Mouse (Mus musculus) lung, postnatal 36 days (tissue): ENCODE measurements around the gene Pm20d1.
"Not testable (repeated sequence)": the region's sequence is repeated elsewhere in the genome, so short reads cannot be mapped to it uniquely, and the experiment has no call there.

Source experiments
- DNase-seq: peaks from one replicate; pipeline ENCODE4 v3.0.0; 2022; ENCODE audit warnings: mixed read lengths

The Pm20d1 gene

GRCm38 (mm10) chr1:131795171-131795570 lies 2.0 kb upstream of the Pm20d1 start:
- no peak for DNase-seq

DNA sequence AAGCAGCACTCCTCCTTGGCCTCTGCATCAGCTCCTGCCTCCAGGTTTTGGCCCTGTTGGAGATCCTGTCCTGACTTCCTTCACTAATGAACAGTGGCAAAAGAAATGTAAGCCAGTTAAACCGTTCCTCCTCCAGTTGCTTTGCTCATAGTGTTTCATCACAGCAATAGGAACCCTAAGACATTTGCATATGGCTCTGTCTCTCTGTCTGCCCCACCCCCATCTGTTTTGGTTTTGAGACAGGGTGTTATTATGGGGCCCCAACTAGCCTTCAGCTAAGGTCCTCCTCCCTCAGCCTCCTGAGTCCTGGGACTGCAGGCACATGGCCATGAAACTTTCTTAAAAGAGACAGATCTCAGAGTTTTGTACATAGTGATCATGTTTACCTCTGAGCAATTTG lies 2.8 kb downstream of the Pm20d1 start:
- no peak for DNase-seq

GRCm38 (mm10) chr1:131801071-131801470 lies 3.9 kb downstream of the Pm20d1 start:
- no peak for DNase-seq

GRCm38 (mm10) chr1:131802652-131803051 lies 5.5 kb downstream of the Pm20d1 start:
- peak; percentile 11 for DNase-seq

DNA sequence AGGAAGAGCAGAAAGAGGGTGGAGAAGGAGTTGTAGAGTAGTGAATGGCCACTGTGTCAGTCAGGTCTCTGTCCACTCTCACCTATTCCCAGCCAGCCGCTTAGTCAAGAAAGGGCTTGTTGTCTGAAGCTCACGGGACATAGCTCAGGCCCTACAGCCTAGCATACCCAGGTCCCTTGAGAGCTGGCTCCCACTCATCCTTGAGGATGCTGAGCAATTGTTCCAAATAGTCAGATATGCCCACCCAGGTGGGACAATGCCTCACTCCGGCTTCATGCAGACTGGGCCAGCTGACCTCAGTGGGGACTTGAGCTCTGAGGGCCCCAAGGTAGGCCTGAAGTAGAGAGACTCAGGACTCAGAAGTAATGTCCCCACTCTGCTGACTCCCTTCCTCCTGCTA lies 7.0 kb downstream of the Pm20d1 start:
- DNase-seq = no peak

- no peak for DNase-seq
These were observed 11.8 kb downstream of the Pm20d1 start for GRCm38 (mm10) chr1:131808986-131809385.

GRCm38 (mm10) chr1:131809651-131810050 lies 12.5 kb downstream of the Pm20d1 start:
- DNase-seq = no peak

DNA sequence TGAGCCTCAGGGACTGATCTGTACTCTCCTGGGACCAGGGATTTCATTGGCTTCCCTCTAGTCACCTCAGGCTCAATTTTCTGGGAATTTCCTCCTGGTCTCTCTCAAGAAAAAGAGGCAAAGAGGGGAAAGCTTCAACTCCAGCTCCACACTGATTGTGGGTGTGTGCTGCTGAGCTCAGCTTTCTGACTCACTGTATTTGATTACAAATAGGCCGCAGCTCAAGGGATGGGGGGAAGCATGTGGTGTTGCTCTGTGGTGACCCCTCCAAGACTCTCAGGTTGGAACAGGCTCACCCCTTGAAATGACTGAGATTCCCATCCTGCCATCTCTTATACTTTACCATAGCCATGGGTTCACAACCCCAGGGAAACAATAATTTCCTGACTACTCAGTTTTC lies 14.2 kb downstream of the Pm20d1 start:
- no peak for DNase-seq

- no peak for DNase-seq
These were observed 14.8 kb downstream of the Pm20d1 start for GRCm38 (mm10) chr1:131812006-131812405.

- DNase-seq = no peak
These were observed 15.6 kb downstream of the Pm20d1 start for GRCm38 (mm10) chr1:131812631-131813295.

DNA sequence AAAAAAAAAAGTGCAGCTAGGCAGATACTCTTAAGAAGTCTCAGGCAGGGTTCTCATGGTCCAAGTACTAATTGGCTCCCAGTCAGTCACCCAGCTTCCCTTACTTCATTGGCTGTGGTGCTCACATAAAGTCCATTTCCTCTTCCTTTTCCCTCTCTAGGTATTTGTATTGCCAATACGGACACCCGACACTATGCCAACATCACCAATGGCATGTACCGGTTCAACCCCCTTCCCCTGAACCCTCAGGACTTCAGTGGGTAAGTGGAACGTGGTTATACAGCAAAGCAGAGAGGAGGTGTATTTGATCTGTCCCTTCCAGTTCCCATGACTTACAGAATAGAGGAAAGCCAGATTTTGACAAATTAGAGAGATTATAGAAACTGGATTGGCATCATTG lies 16.6 kb downstream of the Pm20d1 start:
- DNase-seq = no peak

- no peak for DNase-seq
These were observed 17.0 kb downstream of the Pm20d1 start for GRCm38 (mm10) chr1:131814191-131814590.

- no peak for DNase-seq
These were observed 19.7 kb downstream of the Pm20d1 start for GRCm38 (mm10) chr1:131816886-131817285.

DNA sequence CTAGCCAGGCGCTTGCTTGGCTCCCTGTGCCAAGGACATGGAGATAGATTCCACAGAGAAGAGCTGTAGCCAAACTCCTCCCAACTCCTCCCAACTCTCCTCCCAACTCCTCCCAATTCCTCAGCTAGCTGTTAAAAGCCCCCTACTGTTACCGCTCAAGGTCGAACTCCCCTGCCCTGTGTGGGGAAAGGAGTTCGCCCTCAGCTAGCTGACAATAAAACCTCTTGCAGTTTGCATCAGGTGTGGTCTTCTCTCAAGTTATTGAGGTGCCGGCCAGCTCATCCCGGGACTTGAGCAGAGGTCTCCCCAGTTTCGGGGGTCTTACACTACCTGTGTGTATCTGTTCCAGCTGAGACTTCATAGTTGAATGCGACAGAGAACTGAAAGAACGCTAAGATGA lies 23.2 kb downstream of the Pm20d1 start:
- not testable (repeated sequence) for DNase-seq

GRCm38 (mm10) chr1:131820887-131821328 lies 23.7 kb downstream of the Pm20d1 start:
- no peak for DNase-seq

- DNase-seq = no peak
These were observed 25.1 kb downstream of the Pm20d1 start for GRCm38 (mm10) chr1:131822292-131822691.

GRCm38 (mm10) chr1:131822856-131823492 lies 25.8 kb downstream of the Pm20d1 start:
- no peak for DNase-seq

- no peak for DNase-seq
These were observed 26.4 kb downstream of the Pm20d1 start for GRCm38 (mm10) chr1:131823563-131823962.

DNA sequence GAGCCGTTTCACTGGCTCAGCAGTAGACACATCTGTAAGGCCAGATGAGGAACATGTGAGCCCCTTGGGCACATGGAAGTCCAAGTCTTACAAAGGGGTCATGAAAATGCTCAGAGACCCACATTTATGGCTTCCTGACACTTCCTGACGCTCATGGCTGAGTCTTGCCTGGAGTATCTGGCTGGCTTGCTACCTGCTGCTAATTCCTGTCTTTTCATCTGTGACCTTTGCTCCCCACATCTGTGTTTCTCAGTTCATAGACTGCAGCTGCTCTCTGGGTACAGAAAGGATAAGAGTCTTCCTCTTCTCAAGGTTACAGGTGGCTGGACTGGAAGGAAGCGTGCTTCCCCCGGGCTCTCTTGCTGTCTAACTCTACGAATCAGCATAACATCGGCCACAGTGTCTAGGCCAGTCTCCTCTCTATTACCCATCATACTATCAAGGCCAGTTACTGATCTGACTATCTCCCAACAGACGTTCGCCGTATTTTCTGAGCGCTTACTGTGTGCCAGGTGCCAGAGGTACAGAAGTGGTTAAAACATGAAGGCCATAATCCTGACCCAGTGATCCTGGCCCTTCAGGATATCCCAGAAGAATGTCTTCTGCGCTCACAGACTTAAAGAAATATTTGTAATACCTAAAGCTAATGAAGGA lies 27.5 kb downstream of the Pm20d1 start:
- DNase-seq = no peak

- DNase-seq = no peak
These were observed 30.1 kb downstream of the Pm20d1 start, which contains the start of gene Slc41a1 for GRCm38 (mm10) chr1:131827207-131827786. Gene Slc41a1, plus strand, starts transcription at chr1:131827493.

GRCm38 (mm10) chr1:131827787-131828258 lies 30.6 kb downstream of the Pm20d1 start:
- DNase-seq = peak; percentile 95

DNA sequence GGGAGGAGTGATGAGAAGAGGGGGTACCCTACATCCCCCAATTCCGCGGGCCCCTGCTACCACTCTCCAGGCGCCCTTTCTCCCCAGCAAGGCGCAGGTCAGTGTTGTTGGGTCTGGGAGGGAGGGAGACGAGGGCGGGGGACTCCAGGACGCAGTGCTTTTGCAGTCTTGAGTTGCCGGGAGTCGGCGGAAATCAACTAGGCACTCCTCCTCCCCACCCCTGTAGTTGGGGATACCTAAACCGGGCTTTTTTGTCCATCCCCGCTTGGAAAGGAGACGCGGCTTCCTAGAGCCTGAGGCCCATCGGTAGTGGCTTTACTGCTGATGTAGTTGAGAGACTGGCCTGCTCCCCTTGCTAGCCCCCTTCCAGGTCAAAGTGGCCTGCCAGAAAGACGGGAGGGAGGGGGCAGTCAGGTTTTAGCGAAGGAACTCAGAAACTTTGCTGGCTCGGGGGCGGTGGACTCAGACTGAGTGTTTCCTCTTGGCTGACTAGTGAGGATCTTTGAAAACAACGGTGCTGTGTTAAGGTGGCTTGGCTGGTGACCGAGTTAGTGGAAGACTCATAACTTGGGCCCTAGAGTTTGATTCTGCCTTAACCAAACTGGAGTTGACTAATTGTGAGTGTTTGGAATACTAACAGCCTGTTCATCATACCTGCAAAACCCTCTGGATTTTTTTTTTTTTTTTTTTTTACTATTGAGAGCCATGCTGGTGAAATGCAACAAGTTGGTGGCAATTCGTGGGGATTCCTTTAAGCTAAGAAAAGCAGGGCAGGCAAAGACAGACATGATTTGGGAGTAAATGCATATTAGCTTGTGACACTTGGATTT lies 31.3 kb downstream of the Pm20d1 start:
- peak; percentile 50 for DNase-seq

DNA sequence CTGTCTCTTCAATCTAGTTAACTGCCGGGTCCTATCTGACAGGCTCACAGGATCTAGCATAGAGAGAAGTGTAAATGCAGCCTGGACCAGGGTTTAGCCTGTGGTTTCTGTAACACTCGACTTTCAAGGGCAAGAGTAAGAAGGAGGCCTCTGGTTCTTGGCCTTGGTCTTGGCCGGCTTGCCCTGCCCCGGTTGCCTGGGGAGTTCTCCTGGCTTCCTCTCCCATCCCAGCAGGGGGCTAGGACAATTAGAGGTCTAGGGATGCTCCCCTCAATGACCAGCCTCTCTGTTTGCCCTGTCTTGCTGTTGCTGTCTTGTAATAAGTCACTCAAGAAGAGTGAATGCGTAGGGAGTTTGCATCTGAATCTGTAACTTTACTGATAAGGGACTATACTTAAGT lies 32.1 kb downstream of the Pm20d1 start:
- no peak for DNase-seq
